Mouse (Mus musculus): ENCODE measurements around the gene Fmnl2. TPM values are rescaled to one million over a fixed set of nuclear protein-coding genes. Genes with fewer than 3 reads are reported as not detected.

Gene Fmnl2
- polyA plus RNA-seq, 1 experiment from 2014 or later, result 1.0 TPM

DNA sequence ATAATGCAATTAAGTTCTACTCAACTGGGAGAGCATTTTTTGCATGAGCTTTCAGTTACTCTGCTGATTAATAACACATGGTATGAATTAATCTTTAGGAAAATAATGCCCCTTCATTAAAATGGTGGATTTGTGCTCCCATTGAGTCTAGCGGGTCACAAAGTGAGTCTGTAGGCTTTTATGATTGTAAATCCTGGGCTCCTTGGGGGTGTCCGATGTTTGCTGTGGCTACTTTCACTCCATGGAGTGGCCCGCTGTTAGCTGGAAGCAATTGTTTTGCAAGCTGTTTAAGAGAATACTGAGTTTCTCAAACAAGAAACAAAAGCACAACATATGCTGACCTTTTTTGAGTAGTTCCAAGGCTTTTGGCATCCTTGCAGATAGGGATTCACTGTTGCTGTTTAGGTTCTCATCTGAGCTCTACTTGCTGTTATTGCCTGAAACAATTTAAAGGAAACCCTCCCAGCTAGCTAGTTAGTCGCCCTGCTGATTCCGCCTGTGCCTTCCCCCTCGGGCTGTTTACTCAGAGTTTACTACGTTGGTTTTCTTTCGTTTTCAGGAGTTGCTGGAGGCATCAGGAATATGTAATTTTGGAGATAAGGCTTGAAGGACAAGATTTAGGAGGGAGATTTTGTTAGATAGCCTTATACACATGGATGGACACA is 2.6 kb downstream of the Fmnl2 start:
- Histone ChIP-seq H3K4me3 (ENCODE audit: low read length) (no peak overlapping the region), H3K9ac (ENCODE audit: low read length) (no peak overlapping the region), H3K27me3 (ENCODE audit: control insufficient read depth, insufficient read depth, low read length) (no peaks in the 10 kb centered on the region), H3K9me3 (replicated peaks; ENCODE audit: control insufficient read depth, low read length) (no peaks in the 10 kb centered on the region), H3K27ac (ENCODE audit: low read length) (no peak overlapping the region), H3K4me2 (ENCODE audit: low read depth, low read length) (no peak overlapping the region), H3K36me3 (ENCODE audit: control insufficient read depth, insufficient read depth) (no peaks in the 10 kb centered on the region), H3K4me1 (ENCODE audit: control insufficient read depth, insufficient read depth, low read length) (peaks cover 5% of the 10 kb centered on the region; the same call in 1 of the 2 replicates)
- WGBS, result 64% methylated on average over 8 of the region's 8 CpGs
- ATAC-seq (replicated peaks; ENCODE audit: extremely low read depth, insufficient read depth, low FRiP score), result no peak

DNA sequence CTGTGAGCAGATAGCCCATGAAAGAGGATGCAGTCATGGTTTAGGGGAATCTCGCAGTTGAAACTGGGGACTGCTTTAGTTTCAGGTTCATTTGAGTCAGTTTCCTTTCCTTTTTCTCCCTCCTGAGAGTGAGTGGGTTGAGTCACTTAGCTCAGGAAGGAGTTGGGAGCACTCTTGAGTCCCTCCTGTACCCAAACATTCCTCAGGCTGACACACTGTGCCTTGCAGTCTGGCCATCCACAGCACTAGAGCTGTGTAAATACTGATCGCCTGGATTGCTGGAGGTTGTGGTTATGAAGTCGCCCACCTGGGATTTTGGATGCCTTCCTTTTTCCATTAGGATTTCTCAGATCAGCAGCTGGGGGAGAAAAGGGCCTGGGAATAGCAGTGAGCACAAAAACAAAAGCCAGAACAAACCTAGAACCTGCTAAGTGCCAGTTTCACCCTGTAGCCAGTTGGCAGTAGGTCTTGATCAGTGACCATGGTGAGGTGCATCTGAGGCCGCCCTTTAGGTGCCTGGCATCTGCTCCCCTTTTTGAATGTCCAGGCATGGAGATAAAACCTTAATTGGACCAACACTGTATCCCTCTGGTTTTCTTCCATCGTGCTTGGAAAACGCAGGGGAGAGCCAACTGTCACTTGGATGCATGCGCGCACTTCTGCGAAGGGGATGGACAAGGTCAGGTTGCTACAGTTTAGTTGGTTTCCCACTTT is 4.5 kb downstream of the Fmnl2 start:
- no peak overlapping the region for H3K4me2 ChIP-seq (ENCODE audit: low read depth, low read length)
- ATAC-seq (replicated peaks; ENCODE audit: extremely low read depth, insufficient read depth, low FRiP score), result no peak

DNA sequence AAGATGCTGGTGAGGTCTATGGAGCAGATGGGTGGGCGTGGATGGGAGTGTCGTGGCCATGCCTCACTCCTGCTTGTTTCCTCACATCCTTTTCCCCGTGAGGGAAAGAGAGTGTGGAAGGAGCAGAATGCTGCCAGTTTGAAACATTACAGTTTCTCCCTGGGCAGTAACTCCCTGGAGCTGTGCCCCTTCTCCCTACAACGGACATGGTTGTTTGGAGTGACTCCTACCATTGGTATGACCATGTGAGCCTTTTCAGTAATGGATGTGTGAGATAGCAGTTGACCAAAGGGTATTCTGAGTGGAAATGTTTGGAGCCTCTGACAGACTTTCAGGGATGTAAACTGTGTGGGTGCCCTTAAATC is 5.1 kb downstream of the Fmnl2 start:
- H3K9ac ChIP-seq (ENCODE audit: low read length), result no peak overlapping the region
- no peak for ATAC-seq (replicated peaks; ENCODE audit: extremely low read depth, insufficient read depth, low FRiP score)
- H3K4me3 ChIP-seq (ENCODE audit: low read length), result no peak overlapping the region
- no peak overlapping the region for H3K4me2 ChIP-seq (ENCODE audit: low read depth, low read length)
- no peaks in the 10 kb centered on the region for H3K27me3 ChIP-seq (ENCODE audit: control insufficient read depth, insufficient read depth, low read length)
- H3K36me3 ChIP-seq (ENCODE audit: control insufficient read depth, insufficient read depth), result no peaks in the 10 kb centered on the region
- H3K27ac ChIP-seq (ENCODE audit: low read length), result no peak overlapping the region
- no peaks in the 10 kb centered on the region for H3K9me3 ChIP-seq (replicated peaks; ENCODE audit: control insufficient read depth, low read length)
- WGBS, result 62% methylated on average over 4 of the region's 4 CpGs
- H3K4me1 ChIP-seq (ENCODE audit: control insufficient read depth, insufficient read depth, low read length), result peaks cover 5% of the 10 kb centered on the region; the same call in 1 of the 2 replicates

More for the DNA sequence above, 4.5 kb downstream of the Fmnl2 start:
- Histone ChIP-seq H3K36me3 (ENCODE audit: control insufficient read depth, insufficient read depth) (no peaks in the 10 kb centered on the region), H3K27ac (ENCODE audit: low read length) (no peak overlapping the region), H3K4me3 (ENCODE audit: low read length) (no peak overlapping the region), H3K4me1 (ENCODE audit: control insufficient read depth, insufficient read depth, low read length) (peaks cover 5% of the 10 kb centered on the region; the same call in 1 of the 2 replicates), H3K27me3 (ENCODE audit: control insufficient read depth, insufficient read depth, low read length) (no peaks in the 10 kb centered on the region), H3K9me3 (replicated peaks; ENCODE audit: control insufficient read depth, low read length) (no peaks in the 10 kb centered on the region), H3K9ac (ENCODE audit: low read length) (no peak overlapping the region)
- WGBS, result 77% methylated on average over 9 of the region's 9 CpGs

DNA sequence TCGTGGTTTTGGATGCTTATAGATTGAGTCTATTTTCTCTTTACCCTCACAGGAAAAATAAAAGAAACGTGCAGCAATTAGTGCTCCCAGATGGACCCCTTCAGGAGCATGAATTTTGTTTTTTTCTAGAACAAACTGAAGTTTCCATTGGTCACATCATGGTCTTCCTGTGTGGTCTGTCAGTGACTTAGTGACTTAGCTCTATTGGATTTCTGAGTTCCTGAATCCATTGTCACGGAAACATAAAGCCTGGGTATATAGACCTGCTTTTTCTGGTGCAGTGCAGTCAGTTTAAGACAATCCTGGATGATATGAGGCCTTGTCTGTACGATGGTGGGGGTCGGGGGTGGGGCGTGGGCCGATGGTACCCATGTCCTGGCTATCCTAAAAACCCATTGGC is 7.0 kb downstream of the Fmnl2 start:
- Histone ChIP-seq H3K4me1 (ENCODE audit: control insufficient read depth, insufficient read depth, low read length) (no peaks in the 10 kb centered on the region), H3K27me3 (ENCODE audit: control insufficient read depth, insufficient read depth, low read length) (no peaks in the 10 kb centered on the region), H3K36me3 (ENCODE audit: control insufficient read depth, insufficient read depth) (no peaks in the 10 kb centered on the region), H3K27ac (ENCODE audit: low read length) (no peak overlapping the region), H3K9ac (ENCODE audit: low read length) (no peak overlapping the region), H3K9me3 (replicated peaks; ENCODE audit: control insufficient read depth, low read length) (no peaks in the 10 kb centered on the region), H3K4me2 (ENCODE audit: low read depth, low read length) (no peak overlapping the region), H3K4me3 (ENCODE audit: low read length) (no peak overlapping the region)
- no peak for ATAC-seq (replicated peaks; ENCODE audit: extremely low read depth, insufficient read depth, low FRiP score)
- 88% methylated on average over 7 of the region's 7 CpGs for WGBS

DNA sequence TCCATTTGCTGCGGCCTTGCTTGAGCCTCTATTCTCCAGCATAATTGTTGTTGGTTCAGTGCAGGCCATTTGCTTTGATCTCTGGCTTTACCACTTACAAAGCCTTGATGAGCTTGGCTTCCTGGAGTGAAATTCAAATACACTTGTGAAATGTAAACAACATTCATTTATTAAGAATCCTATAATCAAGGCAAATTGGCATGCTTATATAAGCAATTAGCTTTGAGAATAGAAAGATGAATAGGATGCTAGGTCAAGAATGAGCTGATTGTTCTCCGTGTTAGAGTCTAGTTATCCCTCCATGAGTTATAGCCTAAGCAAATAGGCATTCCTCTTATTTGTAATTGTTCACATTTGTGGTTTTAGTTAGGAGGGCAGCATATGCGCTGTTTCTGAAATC is 8.5 kb downstream of the Fmnl2 start:
- no peaks in the 10 kb centered on the region for H3K9me3 ChIP-seq (replicated peaks; ENCODE audit: control insufficient read depth, low read length)
- H3K27me3 ChIP-seq (ENCODE audit: control insufficient read depth, insufficient read depth, low read length), result no peaks in the 10 kb centered on the region
- H3K4me3 ChIP-seq (ENCODE audit: low read length), result no peak overlapping the region
- H3K9ac ChIP-seq (ENCODE audit: low read length), result no peak overlapping the region
- 87% methylated on average over 3 of the region's 3 CpGs for WGBS
- H3K27ac ChIP-seq (ENCODE audit: low read length), result no peak overlapping the region
- no peaks in the 10 kb centered on the region for H3K4me1 ChIP-seq (ENCODE audit: control insufficient read depth, insufficient read depth, low read length)
- no peaks in the 10 kb centered on the region for H3K36me3 ChIP-seq (ENCODE audit: control insufficient read depth, insufficient read depth)
- H3K4me2 ChIP-seq (ENCODE audit: low read depth, low read length), result no peak overlapping the region
- ATAC-seq (replicated peaks; ENCODE audit: extremely low read depth, insufficient read depth, low FRiP score), result no peak

DNA sequence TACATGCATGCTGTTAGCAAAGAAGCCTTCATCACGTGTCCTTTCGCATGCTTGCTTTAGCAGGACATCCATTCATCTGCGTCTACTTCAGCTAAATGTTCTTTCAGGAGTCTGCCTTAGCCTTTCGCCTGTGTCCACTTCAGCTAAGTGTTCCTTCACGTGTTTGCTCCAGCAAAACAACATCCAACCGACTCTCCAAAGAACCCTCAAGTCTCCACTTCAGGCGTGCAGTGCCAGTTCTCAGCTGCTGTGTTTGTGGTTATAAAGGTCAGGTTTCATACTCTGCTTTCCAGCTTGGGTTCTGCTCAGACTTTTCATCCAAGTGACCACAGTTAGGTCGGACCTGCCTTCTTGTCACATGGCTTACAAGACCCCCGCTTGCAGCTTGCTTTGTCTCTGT is 10.1 kb downstream of the Fmnl2 start:
- no peaks in the 10 kb centered on the region for H3K9me3 ChIP-seq (replicated peaks; ENCODE audit: control insufficient read depth, low read length)
- no peak overlapping the region for H3K4me3 ChIP-seq (ENCODE audit: low read length)
- H3K9ac ChIP-seq (ENCODE audit: low read length), result no peak overlapping the region
- ATAC-seq (replicated peaks; ENCODE audit: extremely low read depth, insufficient read depth, low FRiP score), result no peak
- H3K4me1 ChIP-seq (ENCODE audit: control insufficient read depth, insufficient read depth, low read length), result no peaks in the 10 kb centered on the region
- H3K27me3 ChIP-seq (ENCODE audit: control insufficient read depth, insufficient read depth, low read length), result no peaks in the 10 kb centered on the region
- no peak overlapping the region for H3K4me2 ChIP-seq (ENCODE audit: low read depth, low read length)
- H3K36me3 ChIP-seq (ENCODE audit: control insufficient read depth, insufficient read depth), result no peaks in the 10 kb centered on the region
- no peak overlapping the region for H3K27ac ChIP-seq (ENCODE audit: low read length)
- WGBS, result 76% methylated on average over 9 of the region's 9 CpGs

DNA sequence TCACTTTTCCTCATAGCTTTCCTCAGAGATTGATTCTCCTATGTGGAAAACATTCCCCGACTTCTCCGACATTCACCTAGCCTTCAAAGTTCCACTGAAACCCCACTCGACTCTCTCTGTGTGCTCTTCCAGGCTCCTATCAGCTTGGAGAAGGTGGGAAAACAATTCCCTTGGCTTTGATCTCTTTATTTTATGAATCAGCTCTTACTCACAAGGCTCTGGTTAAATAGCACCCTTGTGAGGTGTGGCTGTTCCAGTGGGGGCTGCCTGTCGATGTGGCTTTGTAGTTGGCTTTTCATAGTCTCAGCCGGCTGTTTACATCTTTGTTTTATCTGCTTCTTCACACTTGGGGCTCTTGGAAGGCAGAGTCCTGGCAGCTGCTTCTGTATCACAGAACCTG is 10.5 kb downstream of the Fmnl2 start:
- H3K9ac ChIP-seq (ENCODE audit: low read length), result no peak overlapping the region
- no peaks in the 10 kb centered on the region for H3K27me3 ChIP-seq (ENCODE audit: control insufficient read depth, insufficient read depth, low read length)
- no peaks in the 10 kb centered on the region for H3K9me3 ChIP-seq (replicated peaks; ENCODE audit: control insufficient read depth, low read length)
- H3K4me2 ChIP-seq (ENCODE audit: low read depth, low read length), result no peak overlapping the region
- H3K4me1 ChIP-seq (ENCODE audit: control insufficient read depth, insufficient read depth, low read length), result peaks cover under 1% of the 10 kb centered on the region
- H3K27ac ChIP-seq (ENCODE audit: low read length), result no peak overlapping the region
- H3K36me3 ChIP-seq (ENCODE audit: control insufficient read depth, insufficient read depth), result no peaks in the 10 kb centered on the region
- no peak overlapping the region for H3K4me3 ChIP-seq (ENCODE audit: low read length)
- ATAC-seq (replicated peaks; ENCODE audit: extremely low read depth, insufficient read depth, low FRiP score), result no peak
- WGBS, result 46% methylated on average over 5 of the region's 5 CpGs

DNA sequence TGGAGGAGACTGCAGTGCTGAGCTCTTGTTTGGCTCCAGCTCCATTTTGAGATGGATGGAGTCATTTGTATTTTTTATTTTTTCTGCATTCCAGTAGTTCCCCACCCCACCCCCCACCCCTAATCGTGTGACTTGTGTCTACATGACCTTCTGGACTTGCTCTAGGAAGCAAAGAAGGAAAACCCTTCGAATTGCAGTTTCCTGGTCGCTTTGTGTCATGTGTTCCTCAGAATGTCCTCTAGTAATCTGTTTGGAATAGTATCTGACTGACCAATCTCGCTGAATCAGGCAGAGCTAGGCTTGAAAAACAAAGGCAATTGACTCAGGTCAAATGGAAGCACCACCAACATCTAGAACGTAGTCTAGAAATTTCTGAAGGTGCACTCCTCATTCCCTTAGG is 15.0 kb downstream of the Fmnl2 start:
- peaks cover 5% of the 10 kb centered on the region for H3K4me1 ChIP-seq (ENCODE audit: control insufficient read depth, insufficient read depth, low read length)
- no peaks in the 10 kb centered on the region for H3K27me3 ChIP-seq (ENCODE audit: control insufficient read depth, insufficient read depth, low read length)
- no peak overlapping the region for H3K27ac ChIP-seq (ENCODE audit: low read length)
- WGBS, result 67% methylated on average over 5 of the region's 5 CpGs
- H3K9ac ChIP-seq (ENCODE audit: low read length), result no peak overlapping the region
- no peak overlapping the region for H3K4me3 ChIP-seq (ENCODE audit: low read length)
- H3K9me3 ChIP-seq (replicated peaks; ENCODE audit: control insufficient read depth, low read length), result no peaks in the 10 kb centered on the region
- H3K36me3 ChIP-seq (ENCODE audit: control insufficient read depth, insufficient read depth), result no peaks in the 10 kb centered on the region
- no peak for ATAC-seq (replicated peaks; ENCODE audit: extremely low read depth, insufficient read depth, low FRiP score)
- H3K4me2 ChIP-seq (ENCODE audit: low read depth, low read length), result no peak overlapping the region

DNA sequence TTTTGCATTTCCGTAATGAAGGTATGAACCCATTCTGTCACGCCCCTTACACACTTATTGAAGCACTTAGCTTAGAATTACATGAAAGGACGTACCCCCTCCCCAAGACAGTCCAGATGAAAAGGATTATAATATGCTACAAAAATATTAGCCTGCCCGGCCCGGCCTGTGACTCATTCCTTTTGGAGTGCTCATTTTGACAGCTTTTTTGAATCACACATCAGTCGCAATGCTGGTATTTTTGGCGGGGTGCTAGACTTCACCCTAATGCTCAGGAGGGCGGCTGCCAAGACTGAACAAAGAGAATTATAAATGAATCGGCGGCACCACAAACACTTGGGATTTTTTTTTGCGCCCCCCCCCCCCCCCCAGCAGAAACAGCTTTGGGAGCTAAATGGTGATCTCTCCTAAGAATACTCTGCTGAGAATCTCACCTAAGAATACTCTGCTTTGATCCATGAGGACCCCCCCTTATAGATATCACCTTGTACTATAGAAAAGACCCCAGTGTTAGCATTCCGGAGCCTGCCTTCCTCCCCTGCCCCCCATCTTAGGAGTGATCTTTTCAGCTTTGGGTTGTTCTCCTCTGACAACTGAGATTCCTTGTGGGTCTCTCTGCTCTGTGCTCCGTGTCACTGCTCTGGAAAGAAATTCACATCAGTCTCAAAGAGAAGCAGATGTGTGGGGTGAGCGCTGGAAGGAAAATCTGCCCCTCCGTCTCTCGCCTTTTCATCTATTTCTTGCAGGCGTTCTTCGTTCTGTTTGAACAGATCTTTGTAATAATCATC is 15.8 kb downstream of the Fmnl2 start:
- H3K27ac ChIP-seq (ENCODE audit: low read length), result no peak overlapping the region
- WGBS, result 60% methylated on average over 18 of the region's 18 CpGs
- H3K36me3 ChIP-seq (ENCODE audit: control insufficient read depth, insufficient read depth), result no peaks in the 10 kb centered on the region
- H3K9ac ChIP-seq (ENCODE audit: low read length), result no peak overlapping the region
- no peak overlapping the region for H3K4me3 ChIP-seq (ENCODE audit: low read length)
- peak overlapping the region; percentile 26; the same call in 1 of the 2 replicates for H3K4me2 ChIP-seq (ENCODE audit: low read depth, low read length)
- no peaks in the 10 kb centered on the region for H3K27me3 ChIP-seq (ENCODE audit: control insufficient read depth, insufficient read depth, low read length)
- H3K9me3 ChIP-seq (replicated peaks; ENCODE audit: control insufficient read depth, low read length), result no peaks in the 10 kb centered on the region
- ATAC-seq (replicated peaks; ENCODE audit: extremely low read depth, insufficient read depth, low FRiP score), result no peak
- H3K4me1 ChIP-seq (ENCODE audit: control insufficient read depth, insufficient read depth, low read length), result peaks cover 5% of the 10 kb centered on the region
